Comparison of ENCODE assay signal across 10 mouse cellular contexts in genomic region chr3:87763202-87763601, GRCm38 (mm10). TPM values are rescaled to one million over a fixed set of nuclear protein-coding genes. Genes with fewer than 3 reads are reported as not detected.
A peak's percentile ranks its signal among the peaks of the same experiment; 100 is the strongest.
DNase-seq lines count a peak whose midpoint lies in the region; ATAC-seq and TF ChIP-seq lines count a peak whose summit lies in the region.
"Had no signal": no experiment of that assay in that cellular context is flagged by ENCODE, and none has a peak within 500 bp of the region (broad histone marks: within the 10 kb centered on the region; RNA-seq: fewer than 3 reads in every experiment).

No protein-coding gene starts in this region.

- 50% methylated on average over 4 of the region's 4 CpGs for WGBS in liver, embryonic 11.5 days
- WGBS in hindbrain, embryonic 15.5 days: 72% methylated on average over 4 of the region's 4 CpGs
- 54% methylated on average over 4 of the region's 4 CpGs for WGBS in liver, postnatal 0 days (ENCODE audit: insufficient replicate concordance)

- TF ChIP-seq CTCF in gastrocnemius, adult 2 months (IDR thresholded peaks at IDR 0.05): no peak
- TF ChIP-seq CTCF in liver, postnatal 0 days (IDR thresholded peaks at IDR 0.05; ENCODE audit: low read depth): no peak

- H3K27ac ChIP-seq in gastrocnemius, adult 2 months: peak overlapping the region; percentile 81
- peak overlapping the region; percentile 80 for H3K27ac ChIP-seq in liver, embryonic 11.5 days (ENCODE audit: low read depth, low read length)
- H3K27ac ChIP-seq in hindbrain, embryonic 15.5 days (replicated peaks): no peak overlapping the region
- H3K27ac ChIP-seq in liver, postnatal 0 days (ENCODE audit: low read depth): peak overlapping the region; percentile 75

- no peak for DNase-seq in gastrocnemius, adult 2 months
- DNase-seq in gastrocnemius, postnatal 36 days: no peak
- no peak for DNase-seq in liver, embryonic 11.5 days (ENCODE audit: low spot score)
- DNase-seq in liver: no peak
- DNase-seq in liver, postnatal 0 days: no peak
- no peak for DNase-seq in spleen, postnatal 4 days (ENCODE audit: low spot score in 2 of 2)
- DNase-seq in ovary, postnatal 36 days (ENCODE audit: low spot score): no peak

- H3K9ac ChIP-seq in liver, embryonic 11.5 days (ENCODE audit: low read depth, low read length): no peak overlapping the region
- H3K9ac ChIP-seq in hindbrain, embryonic 15.5 days: no peak overlapping the region
- no peak overlapping the region for H3K9ac ChIP-seq in liver, postnatal 0 days (replicated peaks)

- H3K4me1 ChIP-seq in liver, embryonic 11.5 days (replicated peaks; ENCODE audit: control insufficient read depth, insufficient read depth, low read length): peaks cover 44% of the 10 kb centered on the region
- 0 out of 2 replicates have a peak, but pooled peaks cover 8% of the 10 kb centered on the region for H3K4me1 ChIP-seq in hindbrain, embryonic 15.5 days (replicated peaks)
- peaks cover 13% of the 10 kb centered on the region for H3K4me1 ChIP-seq in liver, postnatal 0 days (ENCODE audit: insufficient read depth)

- no peaks in the 10 kb centered on the region for H3K9me3 ChIP-seq in liver, embryonic 11.5 days (ENCODE audit: control insufficient read depth, low read length)
- no peaks in the 10 kb centered on the region for H3K9me3 ChIP-seq in hindbrain, embryonic 15.5 days
- H3K9me3 ChIP-seq in liver, postnatal 0 days (ENCODE audit: low read length): no peaks in the 10 kb centered on the region

- H3K4me3 ChIP-seq in gastrocnemius, adult 2 months: peak overlapping the region; percentile 74
- H3K4me3 ChIP-seq in liver, embryonic 11.5 days (ENCODE audit: low read depth, low read length): no peak overlapping the region
- H3K4me3 ChIP-seq in hindbrain, embryonic 15.5 days: no peak overlapping the region
- no peak overlapping the region for H3K4me3 ChIP-seq in liver, postnatal 0 days (ENCODE audit: low read depth, low read length)

- no peak overlapping the region; the same call in 1 of the 2 replicates for H3K4me2 ChIP-seq in liver, embryonic 11.5 days
- peak overlapping the region; percentile 33 for H3K4me2 ChIP-seq in hindbrain, embryonic 15.5 days
- peak overlapping the region; percentile 49 for H3K4me2 ChIP-seq in liver, postnatal 0 days (ENCODE audit: low read depth, low read length)

- TF ChIP-seq EP300 in liver, postnatal 0 days (IDR thresholded peaks at IDR 0.05; ENCODE audit: low read depth): no peak

- no peaks in the 10 kb centered on the region for H3K36me3 ChIP-seq in liver, embryonic 11.5 days (ENCODE audit: control insufficient read depth, insufficient read depth, low read length)
- no peaks in the 10 kb centered on the region for H3K36me3 ChIP-seq in hindbrain, embryonic 15.5 days
- H3K36me3 ChIP-seq in liver, postnatal 0 days (replicated peaks; ENCODE audit: insufficient read depth, low read length): no peaks in the 10 kb centered on the region

- H3K27me3 ChIP-seq in liver, embryonic 11.5 days (replicated peaks; ENCODE audit: control insufficient read depth, insufficient read depth, low read length): no peaks in the 10 kb centered on the region; the same call in none of the 2 replicates
- H3K27me3 ChIP-seq in hindbrain, embryonic 15.5 days: peaks cover 17% of the 10 kb centered on the region; the same call in 1 of the 2 replicates
- no peaks in the 10 kb centered on the region for H3K27me3 ChIP-seq in liver, postnatal 0 days (ENCODE audit: insufficient read depth, low read length)
- H3K27me3 ChIP-seq: Patski had no signal

- intact Hi-C loops in gastrocnemius, adult 2 months (cut with DNase I): no loop called here
- intact Hi-C loops in gastrocnemius, postnatal 36 days (cut with DNase I): no loop called here

- no peak for ATAC-seq in liver, embryonic 11.5 days (replicated peaks; ENCODE audit: low FRiP score)
- no peak for ATAC-seq in hindbrain, embryonic 15.5 days (ENCODE audit: low FRiP score, low read depth)
- no peak for ATAC-seq in liver, postnatal 0 days
- ATAC-seq: Patski had no signal

RNA-seq across cellular contexts. Expression of gene Lrrc71, which starts 14.8 kb away (rescaled TPM):
- under 1 TPM; 0.06 to 0.28 TPM for total RNA-seq in gastrocnemius, adult 2 months (2021)
- under 1 TPM; 0.20 to 0.49 TPM for total RNA-seq in gastrocnemius, postnatal 36 days (2021)
- polyA plus RNA-seq in liver, embryonic 11.5 days (2014; fragmentation: Nextera tagmentation; extraction: Ambion mirVana): 0.23 TPM in 1 of 2 replicates, not detected in the other
- polyA plus RNA-seq in hindbrain, embryonic 15.5 days (2015; fragmentation: Nextera tagmentation; extraction: Ambion mirVana): 0.39 and 0.49 TPM in 2 replicates
- 0.23 and 0.25 TPM in 2 replicates for polyA plus RNA-seq in liver, postnatal 0 days (2015; fragmentation: Nextera tagmentation; extraction: Ambion mirVana)

RNA-seq across cellular contexts. Expression of gene Ntrk1, which starts 31.8 kb away (rescaled TPM):
- total RNA-seq in gastrocnemius, adult 2 months (2021): not detected
- not detected for total RNA-seq in gastrocnemius, postnatal 36 days (2021)
- polyA plus RNA-seq in liver, embryonic 11.5 days (2014; fragmentation: Nextera tagmentation; extraction: Ambion mirVana): 0.62 and 1.1 TPM in 2 replicates
- 6.6 and 17.2 TPM in 2 replicates for polyA plus RNA-seq in hindbrain, embryonic 15.5 days (2015; fragmentation: Nextera tagmentation; extraction: Ambion mirVana)
- 0.47 and 0.53 TPM in 2 replicates for polyA plus RNA-seq in liver, postnatal 0 days (2015; fragmentation: Nextera tagmentation; extraction: Ambion mirVana)
- total RNA-seq: common myeloid progenitor, adult 5-6 weeks had no signal
- polyA plus RNA-seq: Patski had no signal

RNA-seq across cellular contexts. Expression of gene Insrr, which starts 33.5 kb away (rescaled TPM):
- not detected for total RNA-seq in gastrocnemius, adult 2 months (2021)
- total RNA-seq in gastrocnemius, postnatal 36 days (2021): not detected
- polyA plus RNA-seq in liver, embryonic 11.5 days (2014; fragmentation: Nextera tagmentation; extraction: Ambion mirVana): 0.05 and 0.06 TPM in 2 replicates
- 0.67 and 1.2 TPM in 2 replicates for polyA plus RNA-seq in hindbrain, embryonic 15.5 days (2015; fragmentation: Nextera tagmentation; extraction: Ambion mirVana)
- polyA plus RNA-seq in liver, postnatal 0 days (2015; fragmentation: Nextera tagmentation; extraction: Ambion mirVana): not detected in 2 replicates
- total RNA-seq: common myeloid progenitor, adult 5-6 weeks had no signal
